Mouse (Mus musculus): ENCODE results near the gene Plet1.
A peak's percentile ranks its signal among the peaks of the same experiment; 100 is the strongest.

Gene Plet1

DNA sequence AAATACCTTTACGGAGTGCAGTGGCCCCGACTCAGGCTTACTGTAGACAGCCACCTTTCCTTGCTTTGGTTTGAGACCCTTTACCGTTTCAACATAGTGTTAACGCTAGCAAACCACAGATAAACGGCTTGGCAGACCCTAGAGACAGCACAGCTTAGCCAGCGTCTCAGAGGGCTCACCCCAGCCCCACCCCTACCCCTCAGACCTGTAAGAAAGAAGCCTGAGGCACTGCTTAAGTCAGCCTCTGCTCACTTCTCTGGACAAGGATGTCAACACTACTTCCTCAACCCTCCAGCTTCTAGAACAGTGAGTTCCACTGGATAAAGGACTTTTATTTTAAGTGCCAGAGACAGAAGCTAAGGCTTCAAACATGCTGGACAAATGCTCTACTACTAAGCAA, 2.2 kb downstream of the Plet1 start:
- no peak for DNase-seq

DNA sequence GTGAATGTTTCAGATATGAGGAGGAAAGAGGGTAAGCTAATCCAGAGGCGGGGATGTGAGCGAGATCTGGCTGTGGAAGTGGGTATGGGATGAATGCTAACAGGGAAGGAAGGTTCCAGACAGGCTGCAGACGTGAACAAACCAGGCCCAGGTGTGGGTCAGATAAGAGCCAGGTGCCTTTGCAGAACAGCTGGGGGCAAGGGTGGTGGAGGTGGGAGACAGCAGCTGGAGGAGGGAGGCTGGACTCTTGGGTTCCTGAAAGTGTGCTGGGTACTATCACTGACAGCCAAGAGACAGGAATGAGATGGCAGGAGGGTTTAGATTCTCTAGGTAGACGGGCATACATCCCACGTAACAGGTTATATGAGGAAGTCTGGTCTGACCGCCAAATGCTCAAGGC, 2.8 kb downstream of the Plet1 start:
- no peak for DNase-seq

DNA sequence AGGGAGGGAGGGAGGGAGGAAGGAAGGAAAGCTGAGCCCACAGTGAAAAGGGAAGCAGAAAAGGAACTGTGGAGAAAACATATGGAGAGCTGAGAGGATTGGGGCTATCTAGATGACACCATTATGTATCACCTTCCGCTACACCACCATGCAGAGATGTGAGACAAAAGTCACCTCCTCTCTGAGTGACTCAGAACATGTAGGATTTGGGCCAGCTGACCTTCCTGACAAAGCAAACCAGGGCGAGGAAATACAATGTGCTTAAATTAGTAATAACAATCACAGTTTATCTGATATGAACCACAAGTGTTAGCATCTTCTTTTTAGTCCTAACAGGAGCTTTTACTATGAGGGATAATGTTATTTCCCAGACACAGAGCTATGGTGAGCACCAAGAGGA, 3.2 kb downstream of the Plet1 start:
- DNase-seq = no peak

DNA sequence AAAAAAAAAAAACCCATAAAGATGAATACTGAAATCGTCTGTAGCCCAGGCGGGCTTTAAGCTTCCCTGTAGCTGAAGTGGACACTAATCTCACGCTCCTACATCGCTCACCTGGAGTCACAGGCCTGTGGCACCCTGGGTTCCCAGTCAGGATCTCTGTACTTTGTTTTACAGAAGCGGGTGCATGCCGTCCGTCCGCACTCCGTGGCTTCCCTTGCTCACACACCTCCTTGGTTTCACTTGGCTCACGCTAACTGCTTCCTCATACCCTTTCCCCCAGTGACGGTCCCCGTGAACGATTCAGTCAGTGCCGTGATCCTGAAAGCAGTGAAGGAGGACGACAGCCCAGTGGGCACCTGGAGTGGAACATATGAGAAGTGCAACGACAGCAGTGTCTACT, 4.5 kb downstream of the Plet1 start:
- DNase-seq = no peak

DNA sequence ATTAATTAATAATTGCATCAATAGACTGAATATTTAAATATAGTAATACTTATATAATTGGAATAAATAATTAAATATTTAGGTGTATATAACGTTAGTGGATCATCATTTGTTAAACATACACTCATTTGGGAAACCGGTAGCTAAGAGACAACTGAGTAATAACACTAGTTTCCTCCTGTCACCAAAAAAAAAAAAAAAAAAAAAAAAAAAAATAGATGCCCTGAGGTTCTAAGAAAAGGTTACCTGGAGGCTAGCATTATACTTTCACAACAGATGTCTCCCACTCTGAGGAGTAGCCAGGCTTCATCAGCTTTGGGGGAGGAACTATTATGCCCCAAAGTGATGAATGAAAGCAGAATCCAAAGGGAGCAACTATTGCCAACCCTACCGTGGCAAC, 5.5 kb downstream of the Plet1 start:
- DNase-seq = no peak

DNA sequence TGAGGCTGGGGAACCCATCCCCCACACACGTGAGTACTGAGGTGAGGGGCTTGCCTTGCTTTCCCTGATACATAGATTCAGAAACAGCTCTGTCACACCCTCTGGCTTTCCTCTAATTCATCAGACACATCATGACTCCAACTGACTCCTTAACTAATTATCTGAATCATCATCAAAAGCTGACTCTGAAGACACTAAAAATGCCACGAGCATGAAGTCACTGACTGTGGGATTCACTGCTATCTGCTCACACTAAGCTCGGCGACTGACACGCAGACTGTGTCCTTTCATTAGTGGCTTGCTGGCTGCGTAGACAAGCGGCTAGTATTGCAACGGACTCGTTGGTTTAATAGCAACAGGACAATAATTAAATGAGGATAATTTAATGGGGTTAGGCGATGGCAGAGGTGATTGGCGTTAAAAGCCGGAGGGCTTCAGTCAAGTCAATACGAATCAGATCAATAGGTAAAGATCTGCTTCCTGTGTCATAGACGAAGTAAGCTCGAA, 6.2 kb downstream of the Plet1 start:
- no peak for DNase-seq

DNA sequence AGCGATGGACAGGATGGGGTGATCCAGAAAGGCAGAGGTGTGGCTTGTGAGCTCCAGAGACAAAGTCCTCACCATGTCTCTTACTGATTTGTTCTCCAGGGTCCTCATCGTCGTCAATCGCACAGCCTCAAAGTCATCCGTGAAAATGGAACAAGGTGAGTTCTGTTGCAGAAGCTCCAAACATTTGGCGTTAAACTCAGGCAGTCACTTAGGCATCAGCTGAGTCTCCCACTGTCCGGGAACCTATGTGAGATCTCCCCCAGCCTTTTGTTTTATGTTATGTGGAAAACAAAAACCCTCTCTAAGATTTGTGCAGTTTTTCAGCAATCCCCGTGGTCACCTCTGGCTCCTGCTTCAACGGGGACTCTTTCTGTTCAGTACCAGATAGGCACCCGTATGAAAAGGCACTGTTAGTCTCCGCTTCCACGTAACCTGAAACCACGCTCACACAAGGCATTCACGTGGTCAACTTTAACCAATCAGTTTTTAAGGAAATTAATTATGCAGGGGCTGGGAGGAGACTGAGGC, 6.7 kb downstream of the Plet1 start:
- no peak for DNase-seq

DNA sequence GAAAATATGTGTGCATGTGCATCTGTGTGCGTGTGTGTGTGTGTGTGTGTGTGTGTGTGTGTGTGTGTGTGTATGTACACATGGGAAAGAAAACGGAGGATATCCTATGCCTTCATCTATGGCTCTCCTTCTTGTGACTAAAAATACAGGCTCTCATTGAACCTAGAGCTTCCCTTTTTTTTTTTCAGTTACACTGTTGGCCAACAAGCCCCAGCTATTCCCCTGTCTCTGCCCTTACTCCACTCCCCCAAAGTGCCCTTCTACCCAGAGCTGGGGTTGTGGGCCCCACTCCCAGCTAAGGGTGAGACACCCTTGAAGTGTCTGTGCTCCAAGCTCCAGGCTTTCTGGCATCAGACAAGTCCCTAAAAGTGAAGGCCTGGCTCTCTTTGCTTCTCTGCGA, 8.6 kb downstream of the Plet1 start:
- no peak for DNase-seq

DNA sequence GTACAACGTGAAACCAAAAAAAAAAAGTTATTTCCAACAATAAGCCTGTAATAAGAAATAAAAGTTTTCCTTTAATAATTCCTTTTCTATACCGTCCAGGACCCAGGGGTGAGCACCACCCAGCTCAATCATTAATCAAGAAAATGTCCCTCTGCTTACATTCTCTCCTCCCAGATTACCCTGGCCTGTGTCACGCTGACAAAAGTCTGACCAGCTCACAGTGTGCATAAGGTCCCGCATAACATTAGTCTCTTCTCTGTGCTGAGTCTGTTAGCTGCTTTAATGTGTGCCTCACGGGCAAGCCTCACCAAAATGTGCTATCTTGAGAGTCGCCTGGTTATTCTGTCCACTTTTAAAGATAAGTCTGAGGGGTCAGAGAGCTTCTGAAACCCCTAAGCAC, 11.1 kb downstream of the Plet1 start:
- no peak for DNase-seq

DNA sequence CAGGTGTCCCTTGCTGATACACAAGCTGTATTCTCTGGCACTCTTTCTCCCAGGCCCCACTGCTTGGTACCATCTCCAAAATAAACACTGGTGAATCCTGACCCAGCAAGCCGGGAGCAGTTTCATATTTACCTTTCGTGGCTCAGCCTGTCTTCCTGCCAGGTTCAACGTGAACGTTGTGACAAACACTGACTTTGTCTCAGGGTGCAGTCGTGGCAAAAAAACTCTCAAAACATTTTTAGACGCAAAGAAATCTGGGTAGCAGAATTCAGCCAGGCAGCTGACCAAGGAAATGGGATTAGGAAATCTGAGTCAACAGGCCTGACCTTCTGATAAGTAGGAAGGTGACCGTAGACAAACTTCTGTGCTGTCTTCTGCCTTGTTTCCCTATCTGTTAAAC, 13.2 kb downstream of the Plet1 start:
- no peak for DNase-seq

DNA sequence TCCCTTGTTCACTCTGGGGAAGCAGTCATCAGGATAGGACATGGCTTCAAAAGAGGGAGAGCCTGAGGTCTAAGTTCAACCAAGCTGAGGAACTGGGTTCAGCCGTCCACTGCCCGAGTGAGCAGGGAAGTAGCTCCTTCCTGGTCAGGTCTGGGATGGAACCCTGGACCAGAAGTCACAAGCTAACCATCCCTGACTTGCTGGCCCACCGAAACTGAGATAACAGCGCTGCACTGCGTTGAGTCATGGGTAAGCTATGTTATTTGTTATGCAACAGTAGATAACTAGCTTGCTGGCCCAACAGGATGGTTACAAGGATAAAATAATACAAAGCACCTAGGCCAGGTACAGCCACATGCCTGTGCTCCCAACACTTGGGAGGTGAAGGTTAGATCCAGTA, 21.1 kb downstream of the Plet1 start:
- no peak for DNase-seq

DNA sequence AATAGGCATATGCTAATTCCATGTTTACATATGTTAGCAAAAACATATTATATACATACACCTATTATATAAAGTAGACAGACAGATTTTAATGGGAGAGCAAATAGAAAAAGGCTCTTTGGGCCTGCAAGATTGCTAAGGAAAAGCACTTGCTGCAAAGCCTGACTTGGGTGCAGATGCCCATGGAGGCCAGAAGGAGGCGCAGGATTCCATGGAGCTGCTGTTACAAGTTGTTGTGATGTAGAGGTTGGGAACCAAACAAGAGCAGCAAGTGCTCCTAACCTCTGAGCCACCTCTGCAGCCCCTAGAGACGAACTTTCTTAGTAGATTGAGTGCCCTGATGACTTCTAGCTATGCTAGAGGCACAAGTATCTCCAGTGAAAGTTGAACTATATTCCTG, 24.5 kb downstream of the Plet1 start:
- DNase-seq = no peak

DNA sequence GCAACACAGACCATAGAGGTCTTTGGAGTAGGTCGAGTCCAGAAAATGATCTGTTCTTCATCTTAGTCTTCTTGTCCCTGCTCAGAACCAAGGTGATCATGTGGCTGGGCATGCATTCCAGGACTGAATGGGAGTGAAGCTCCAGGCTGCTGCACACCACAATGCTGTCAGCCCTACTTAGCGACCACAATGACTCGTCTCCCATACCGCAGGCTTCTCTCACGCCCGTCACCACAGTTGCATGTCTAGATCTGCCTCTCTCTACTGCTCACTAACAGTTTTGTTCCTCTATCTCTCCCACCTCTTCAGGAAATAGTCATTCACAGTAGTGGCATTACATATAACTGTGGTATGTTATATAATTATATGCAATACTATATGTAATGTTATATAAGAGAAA, 26.4 kb downstream of the Plet1 start:
- no peak for DNase-seq

DNA sequence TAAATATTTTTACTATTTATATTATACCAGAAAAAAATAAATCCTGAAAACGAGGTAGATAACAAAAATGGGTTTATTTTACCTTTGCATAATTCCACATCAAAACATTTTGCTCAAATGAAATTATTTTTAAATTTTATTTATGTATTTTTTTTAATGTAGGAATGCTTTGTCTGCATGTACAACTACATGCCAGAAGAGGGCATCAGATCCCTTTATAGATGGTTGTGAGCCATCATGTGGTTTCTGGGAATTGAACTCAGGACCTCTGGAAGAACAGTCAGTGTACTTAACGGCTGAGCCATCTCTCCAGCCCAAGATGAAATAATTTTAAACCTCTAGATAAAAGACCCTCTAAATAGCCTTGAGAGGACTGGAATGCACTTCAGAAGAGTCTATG, 27.2 kb downstream of the Plet1 start:
- no peak for DNase-seq

DNA sequence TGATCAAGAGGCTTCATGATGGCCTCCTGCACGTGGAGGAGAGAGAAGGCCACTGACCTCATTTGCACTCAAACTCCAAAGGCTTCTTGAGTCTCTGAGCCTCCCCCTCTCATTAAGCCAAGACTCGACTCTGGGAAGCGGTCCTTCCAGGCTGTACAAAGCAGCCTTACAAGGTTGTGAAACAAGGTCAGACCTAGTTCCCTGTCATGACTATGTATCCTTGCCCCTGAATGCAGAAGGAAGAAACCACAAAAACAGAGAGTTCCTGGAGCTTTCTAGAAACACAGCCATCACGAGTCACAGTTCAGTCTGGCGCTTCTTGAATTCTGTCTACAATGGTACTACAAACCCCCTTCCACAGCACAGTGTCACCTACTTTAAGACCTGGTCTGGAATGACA, 28.2 kb downstream of the Plet1 start:
- no peak for DNase-seq

DNA sequence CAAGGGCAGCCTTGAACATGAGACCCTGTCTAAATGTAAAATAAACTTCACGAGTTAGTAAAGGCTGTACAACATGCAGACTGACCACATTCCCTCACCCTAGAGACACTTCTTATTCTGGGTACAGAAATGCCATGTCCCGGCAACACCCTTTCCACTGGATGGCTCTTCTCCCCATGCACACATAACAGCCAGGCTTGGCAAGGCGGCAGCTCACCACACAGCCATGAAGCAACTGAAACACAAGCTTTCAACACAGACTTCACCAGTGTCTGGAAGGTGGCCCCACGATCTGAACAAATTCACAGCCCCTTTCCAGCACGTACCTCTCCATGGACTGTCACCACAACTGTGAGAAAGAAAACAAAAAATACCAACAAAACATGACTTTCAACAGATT, 30.6 kb downstream of the Plet1 start:
- no peak for DNase-seq

DNA sequence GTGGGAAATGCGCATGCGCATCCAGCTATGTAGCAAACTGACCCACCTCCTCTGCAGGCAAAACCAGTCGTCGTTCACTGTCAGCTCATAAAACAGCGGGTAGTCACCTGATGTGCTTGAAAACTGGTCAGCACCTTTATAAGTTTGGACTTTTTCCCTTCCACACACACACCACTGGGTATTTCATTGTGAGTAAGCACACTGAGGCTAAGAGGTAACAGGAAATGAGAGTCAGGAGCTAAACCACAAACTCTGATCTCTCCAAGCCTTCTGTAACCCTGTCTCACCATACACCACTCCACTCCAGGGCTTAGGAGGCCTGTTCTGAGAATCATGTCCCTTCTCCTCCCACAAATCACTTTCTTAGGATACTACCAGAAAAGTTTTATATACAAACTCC, 31.3 kb downstream of the Plet1 start:
- DNase-seq = no peak

DNA sequence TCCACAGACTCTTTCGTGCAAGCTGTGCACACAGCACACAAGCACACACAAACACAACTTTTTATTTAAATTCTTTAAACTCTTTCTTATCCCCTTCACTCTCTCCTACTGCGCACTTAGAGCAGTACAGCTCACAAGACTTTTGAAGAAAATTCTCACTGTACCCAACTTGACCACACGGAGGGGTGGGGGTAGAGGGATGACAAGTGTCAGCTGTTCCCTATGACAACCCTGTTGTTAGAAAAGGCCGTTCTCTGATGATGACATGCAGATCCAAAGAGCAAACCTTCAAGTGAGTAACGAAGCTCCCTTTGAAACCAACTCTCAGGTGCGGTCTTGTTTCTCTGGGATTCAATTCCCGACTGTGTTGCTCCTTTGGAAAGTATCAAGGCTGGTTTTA, 33.5 kb downstream of the Plet1 start:
- DNase-seq = no peak

DNA sequence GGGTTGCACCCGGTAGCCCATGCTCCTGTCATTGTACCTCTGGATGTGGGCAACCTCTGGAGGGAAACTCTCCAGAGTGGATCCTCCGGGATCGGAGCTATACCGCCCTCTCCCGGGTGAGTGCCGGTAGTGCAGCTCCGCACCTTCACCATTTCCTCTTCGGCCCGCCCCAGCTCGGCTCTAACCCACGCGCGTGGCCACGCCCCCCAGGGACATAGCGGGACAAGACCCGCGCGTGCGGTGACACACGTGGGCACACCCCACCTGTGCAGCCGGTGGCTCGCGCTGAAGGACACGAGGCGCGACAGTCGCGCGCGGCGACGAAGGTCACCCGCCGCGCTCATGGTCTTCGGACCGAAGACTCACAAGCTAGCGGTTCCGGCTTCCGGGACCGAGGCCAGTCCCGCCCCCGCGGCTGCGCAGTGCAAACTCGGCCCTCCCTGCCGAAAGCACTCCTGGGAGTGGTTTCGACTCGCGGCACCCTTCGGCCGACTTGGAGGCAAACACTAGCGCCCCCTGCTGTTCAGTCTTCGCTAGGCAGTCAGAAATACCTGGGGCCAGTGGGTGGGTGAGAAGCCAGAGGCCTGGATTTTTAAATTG, 34.1 kb downstream of the Plet1 start, which contains the start of gene Pts:
Pts (minus strand) TSS at position 432 of the 600 bp plus-strand sequence.
- DNase-seq = peak; percentile 98

DNA sequence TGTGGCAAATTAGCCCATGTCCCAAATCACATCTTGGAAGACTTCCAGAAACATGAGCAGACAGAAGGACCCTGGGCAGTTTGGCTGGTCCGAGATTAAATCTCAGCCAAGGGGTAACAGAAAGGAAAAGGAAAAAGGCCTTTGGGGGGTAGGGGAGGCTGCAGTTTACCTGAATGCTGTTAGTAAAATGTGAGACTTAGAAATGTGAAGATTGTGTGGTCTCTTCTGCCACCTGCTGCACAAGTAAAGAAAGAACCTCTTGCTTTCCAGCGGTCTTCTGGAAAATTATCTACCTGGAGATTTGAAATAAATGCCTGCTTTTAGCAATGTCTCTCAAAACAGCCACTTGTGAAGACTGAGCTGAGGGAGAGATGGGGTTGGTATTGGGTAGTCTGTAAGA, 36.6 kb downstream of the Plet1 start:
- peak; percentile 48 for DNase-seq

DNA sequence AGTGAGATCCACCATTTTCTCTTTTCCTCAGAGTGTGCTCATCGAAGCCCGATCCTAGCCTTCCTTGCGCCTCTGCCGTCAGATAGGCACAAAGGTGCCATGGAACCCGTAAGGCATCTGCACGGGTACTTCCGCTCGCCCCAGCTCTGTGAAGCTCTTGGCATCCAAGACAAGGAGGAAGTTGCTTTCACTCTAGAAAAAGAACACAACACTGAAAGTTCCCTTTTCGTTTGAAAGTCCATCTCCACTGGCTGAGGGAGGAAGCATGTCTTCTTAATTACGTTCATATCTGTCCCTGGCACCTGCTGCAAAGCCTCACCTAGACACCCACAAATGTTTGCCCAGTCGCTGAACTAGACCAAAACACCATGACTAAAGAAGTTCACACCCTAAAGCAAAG, 39.0 kb downstream of the Plet1 start:
- DNase-seq = no peak

DNA sequence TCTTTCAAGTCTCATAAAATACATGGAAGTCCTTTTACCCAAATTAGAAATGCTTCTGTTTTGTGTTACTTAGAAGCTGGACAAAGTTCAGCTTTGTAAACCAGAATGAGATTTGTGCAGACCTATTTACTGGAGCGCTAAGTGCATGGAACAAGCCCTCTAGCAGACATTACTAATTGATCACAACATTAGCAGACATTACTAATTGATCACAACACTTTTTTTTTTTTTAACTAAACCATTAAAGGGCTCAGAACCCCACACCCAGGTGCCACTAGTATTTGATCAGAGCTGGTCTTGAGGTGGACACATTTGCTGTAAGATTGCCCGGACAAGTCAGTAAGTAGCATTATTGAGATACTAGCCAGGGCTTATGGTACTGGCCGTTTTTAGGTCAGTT, 39.5 kb downstream of the Plet1 start:
- DNase-seq = peak; percentile 13

DNA sequence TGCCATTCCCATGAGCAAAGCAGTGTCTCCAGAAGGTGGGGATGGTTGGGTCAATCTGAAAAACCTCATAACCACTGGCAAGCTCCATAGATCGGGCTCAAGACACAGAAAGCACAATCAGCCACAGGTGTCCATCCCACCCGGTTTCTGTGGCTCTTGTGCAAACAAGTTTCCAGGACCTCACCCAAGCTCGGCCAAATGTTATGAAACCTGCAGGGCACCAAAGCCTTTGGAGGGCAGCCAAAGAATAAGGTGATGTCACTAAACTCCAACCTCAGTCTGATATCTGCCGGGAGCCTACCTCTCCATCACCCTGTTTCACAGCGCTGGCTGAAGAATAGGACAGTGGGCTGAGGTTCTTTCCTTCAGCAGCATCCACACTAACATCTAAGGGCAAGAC, 41.6 kb downstream of the Plet1 start:
- no peak for DNase-seq

DNA sequence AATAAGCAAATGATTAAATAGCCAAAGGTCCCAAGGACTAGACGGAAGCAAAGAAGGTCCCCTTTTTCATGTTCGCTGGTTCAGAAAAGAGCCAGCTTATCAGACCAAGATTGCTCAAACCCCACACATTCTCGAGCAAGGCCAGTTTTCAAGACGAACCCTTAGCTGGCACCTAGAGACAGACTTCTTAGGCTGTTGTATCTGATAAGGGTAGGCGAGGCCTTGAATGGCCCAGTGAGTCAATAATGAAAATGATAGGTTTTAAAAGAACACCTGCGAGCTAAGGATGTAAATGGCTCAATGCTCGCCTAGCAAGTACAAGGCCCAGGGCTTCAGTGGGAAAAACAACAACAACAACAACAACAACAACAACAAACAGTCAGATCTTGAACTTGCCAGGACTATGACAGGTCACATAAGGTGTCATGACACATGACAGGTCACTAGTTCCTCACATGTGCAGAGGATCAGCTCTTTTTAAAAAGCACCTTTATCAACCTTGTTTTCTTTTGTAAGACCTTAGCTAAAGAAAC, 42.3 kb downstream of the Plet1 start:
- DNase-seq = no peak

DNA sequence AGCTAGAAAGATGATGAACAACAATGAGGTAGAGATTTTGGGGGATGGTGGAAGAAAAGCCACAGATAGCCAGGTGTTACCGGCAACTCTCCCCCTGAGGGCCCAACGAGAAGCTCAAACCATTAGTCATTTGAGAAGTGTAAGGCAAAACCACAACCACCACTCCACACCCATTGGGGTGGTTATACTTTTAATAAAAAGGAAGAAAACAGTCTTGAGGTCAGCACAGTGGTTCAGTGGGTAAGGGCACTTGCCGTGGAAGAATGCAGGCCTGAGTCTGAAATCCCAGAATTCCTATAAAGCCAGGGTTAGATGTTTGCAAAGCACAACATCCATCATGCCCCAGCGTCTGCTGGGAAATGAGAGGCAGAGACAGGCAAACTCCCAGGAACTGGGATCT, 43.0 kb downstream of the Plet1 start:
- no peak for DNase-seq
